Mouse (Mus musculus) spleen, adult 10 weeks (tissue): ENCODE results near the gene Syne2. TPM values are rescaled to one million over a fixed set of nuclear protein-coding genes. Genes with fewer than 3 reads are reported as not detected.

Experiments used
- polyA plus RNA-seq: library from polyadenylated mRNA; stranded (reverse); fragments of 350-450 nt; fragmentation: Illumina TruSeq; extraction: RNeasy Lipid Tissue Mini Kit (QIAGEN cat#74804); gene quantifications from one replicate; pipeline ENCODE4 v1.2.3, GENCODE M21; 2015; ENCODE audit warnings: low replicate concordance; ENCODE audit not compliant: insufficient read depth

Gene Syne2
- 24.5 TPM for polyA plus RNA-seq

GRCm38 (mm10) chr12:75817959-75818452 lies at the start of gene Syne2:
Gene Syne2, plus strand, starts transcription at chr12:75818134.

Other genes with a start within 250 kb of the Syne2 start
- 38.5 TPM for gene Ppp2r5e, start 221.9 kb upstream of the Syne2 start, polyA plus RNA-seq
- gene Wdr89, start 148.6 kb upstream of the Syne2 start, polyA plus RNA-seq = 6.2 TPM
- 60.8 TPM for gene Sgpp1, start 82.4 kb upstream of the Syne2 start, polyA plus RNA-seq